Mouse (Mus musculus): ENCODE data around the gene H3f3a. TPM values are rescaled to one million over a fixed set of nuclear protein-coding genes. Genes with fewer than 3 reads are reported as not detected.

H3f3a gene
- polyA plus RNA-seq, 1 experiment = 597 TPM

GRCm38 (mm10) chr1:180810976-180811375 lies 2.8 kb downstream of the H3f3a start:
- Histone ChIP-seq H3K4me3 (peak overlapping the region; percentile 96), H3ac (ENCODE audit: control insufficient read depth, insufficient read length) (no peak overlapping the region), H3K36me3 (ENCODE audit: control insufficient read depth, insufficient read depth) (peaks cover 46% of the 10 kb centered on the region), H3K79me2 (ENCODE audit: control insufficient read depth, insufficient read depth) (peaks cover 61% of the 10 kb centered on the region), H3K27me3 (ENCODE audit: control insufficient read depth, insufficient read depth, insufficient read length) (no peaks in the 10 kb centered on the region), H3K4me2 (ENCODE audit: low read depth) (peak overlapping the region; percentile 92)
- TF ChIP-seq MYOG (IDR thresholded peaks at IDR 0.05; ENCODE audit: control insufficient read depth in 1 of 3, insufficient read depth in 1 of 3, insufficient read length in 2 of 3, low read depth in 2 of 3) (no peak), TCF3 (IDR thresholded peaks at IDR 0.05; ENCODE audit: insufficient read length, low read depth) (no peak), POLR2AphosphoS2 (IDR thresholded peaks at IDR 0.05; ENCODE audit: insufficient read length, low read depth) (no peak), TCF12 (IDR thresholded peaks at IDR 0.05; ENCODE audit: insufficient read depth, poor library complexity, severe bottlenecking) (no peak), USF1 (IDR thresholded peaks at IDR 0.05; ENCODE audit: low read depth) (no peak), MYOD1 (IDR thresholded peaks at IDR 0.05; ENCODE audit: control insufficient read depth in 1 of 3, insufficient read length in 2 of 3, low read depth in 2 of 3) (no peak), CEBPB (IDR thresholded peaks at IDR 0.05; ENCODE audit: insufficient read depth, poor library complexity, severe bottlenecking) (no peak), SRF (IDR thresholded peaks at IDR 0.05; ENCODE audit: control insufficient read depth, insufficient read length, low read depth) (no peak), MAX (IDR thresholded peaks at IDR 0.05; ENCODE audit: low read depth) (no peak), POLR2A (IDR thresholded peaks at IDR 0.05; ENCODE audit: insufficient read length, low read depth) (no peak), E2F4 (IDR thresholded peaks at IDR 0.05; ENCODE audit: insufficient read depth) (no peak), REST (IDR thresholded peaks at IDR 0.05; ENCODE audit: insufficient read depth, insufficient read length) (no peak)

DNA sequence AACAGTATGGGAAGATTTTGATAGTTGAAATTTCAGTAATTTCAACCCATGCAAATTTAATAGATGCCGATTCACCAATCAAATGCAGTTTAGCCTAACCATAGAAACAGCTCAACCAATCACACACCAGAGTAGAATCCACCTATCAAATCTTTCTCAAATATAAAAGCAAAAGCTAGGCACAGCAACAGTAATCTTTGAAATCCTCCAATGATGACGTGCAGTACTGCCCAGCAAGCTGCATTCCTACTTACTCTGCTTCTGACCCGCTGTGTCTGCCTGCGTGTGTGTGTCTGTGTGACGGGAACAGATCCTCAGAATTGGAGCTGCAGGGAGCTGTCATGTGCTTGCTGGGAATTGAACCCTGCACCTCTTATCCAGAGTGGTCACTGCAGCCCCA lies 4.9 kb downstream of the H3f3a start:
- TF ChIP-seq REST (IDR thresholded peaks at IDR 0.05; ENCODE audit: insufficient read depth, insufficient read length) = no peak
- no peak for TF ChIP-seq SRF (IDR thresholded peaks at IDR 0.05; ENCODE audit: control insufficient read depth, insufficient read length, low read depth)
- TF ChIP-seq E2F4 (IDR thresholded peaks at IDR 0.05; ENCODE audit: insufficient read depth) = no peak
- TF ChIP-seq MYOG (IDR thresholded peaks at IDR 0.05; ENCODE audit: control insufficient read depth in 1 of 3, insufficient read depth in 1 of 3, insufficient read length in 2 of 3, low read depth in 2 of 3) = no peak
- no peak for TF ChIP-seq TCF12 (IDR thresholded peaks at IDR 0.05; ENCODE audit: insufficient read depth, poor library complexity, severe bottlenecking)
- no peak for TF ChIP-seq TCF3 (IDR thresholded peaks at IDR 0.05; ENCODE audit: insufficient read length, low read depth)
- TF ChIP-seq USF1 (IDR thresholded peaks at IDR 0.05; ENCODE audit: low read depth) = no peak
- TF ChIP-seq CEBPB (IDR thresholded peaks at IDR 0.05; ENCODE audit: insufficient read depth, poor library complexity, severe bottlenecking) = no peak
- peak; percentile 43 for TF ChIP-seq POLR2AphosphoS2 (IDR thresholded peaks at IDR 0.05; ENCODE audit: insufficient read length, low read depth)
- Histone ChIP-seq H3K79me2 (ENCODE audit: control insufficient read depth, insufficient read depth) (peaks cover 67% of the 10 kb centered on the region), H3K4me2 (ENCODE audit: low read depth) (no peak overlapping the region), H3ac (ENCODE audit: control insufficient read depth, insufficient read length) (no peak overlapping the region), H3K27me3 (ENCODE audit: control insufficient read depth, insufficient read depth, insufficient read length) (no peaks in the 10 kb centered on the region), H3K36me3 (ENCODE audit: control insufficient read depth, insufficient read depth) (peaks cover 68% of the 10 kb centered on the region), H3K4me3 (no peak overlapping the region)

DNA sequence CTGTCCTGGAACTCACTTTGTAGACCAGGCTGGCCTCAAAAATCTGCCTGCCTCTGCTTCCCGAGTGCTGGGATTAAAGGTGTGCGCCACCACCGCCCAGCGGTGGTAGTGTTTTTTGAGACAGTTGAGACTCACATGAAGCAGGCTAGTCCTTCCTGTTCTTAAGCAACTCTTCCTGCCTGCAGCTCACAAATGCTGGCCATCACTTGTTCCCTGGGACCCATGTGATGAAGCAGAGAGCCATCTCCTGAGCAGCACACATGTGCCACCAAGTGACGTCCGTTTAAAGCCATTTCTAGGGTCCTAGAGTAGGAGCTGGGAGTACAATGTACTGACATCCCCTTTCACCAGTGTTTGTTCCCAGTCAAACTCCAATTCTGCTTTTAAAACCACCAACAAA lies 9.9 kb downstream of the H3f3a start:
- H3ac ChIP-seq (ENCODE audit: control insufficient read depth, insufficient read length) = no peak overlapping the region
- TF ChIP-seq SRF (IDR thresholded peaks at IDR 0.05; ENCODE audit: control insufficient read depth, insufficient read length, low read depth) (no peak), CEBPB (IDR thresholded peaks at IDR 0.05; ENCODE audit: insufficient read depth, poor library complexity, severe bottlenecking) (no peak), REST (IDR thresholded peaks at IDR 0.05; ENCODE audit: insufficient read depth, insufficient read length) (no peak), MAX (IDR thresholded peaks at IDR 0.05; ENCODE audit: low read depth) (no peak), USF1 (IDR thresholded peaks at IDR 0.05; ENCODE audit: low read depth) (no peak), POLR2A (IDR thresholded peaks at IDR 0.05; ENCODE audit: insufficient read length, low read depth) (no peak)
- H3K4me3 ChIP-seq = no peak overlapping the region
- H3K36me3 ChIP-seq (ENCODE audit: control insufficient read depth, insufficient read depth) = peaks cover 73% of the 10 kb centered on the region
- H3K79me2 ChIP-seq (ENCODE audit: control insufficient read depth, insufficient read depth) = peaks cover 27% of the 10 kb centered on the region
- no peak overlapping the region for H3K4me2 ChIP-seq (ENCODE audit: low read depth)
- H3K27me3 ChIP-seq (ENCODE audit: control insufficient read depth, insufficient read depth, insufficient read length) = no peaks in the 10 kb centered on the region

DNA sequence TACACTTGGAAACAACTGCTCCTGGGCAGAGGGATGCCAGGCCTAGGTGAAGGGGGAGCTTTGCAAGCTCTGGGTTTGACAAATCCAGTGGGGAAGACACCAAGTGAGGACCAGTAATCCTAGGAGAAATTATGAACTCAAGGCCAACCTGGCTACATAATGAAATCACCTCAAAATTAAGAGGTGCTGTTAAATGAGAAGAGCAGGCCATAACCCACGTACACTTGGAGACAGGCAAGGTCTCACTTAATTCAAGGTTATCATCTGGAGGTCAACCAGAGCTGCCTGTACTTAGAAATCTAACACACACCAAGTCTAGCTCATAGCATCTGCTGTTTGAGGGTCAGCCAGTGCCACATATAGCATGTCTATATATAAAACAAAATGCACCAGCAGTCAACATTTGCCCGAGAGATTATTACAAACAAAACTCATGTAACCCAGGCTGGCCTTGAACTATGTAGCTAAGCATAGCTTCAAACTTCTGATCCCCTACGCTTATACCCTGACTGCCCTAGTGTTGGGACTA lies 12.2 kb downstream of the H3f3a start:
- Histone ChIP-seq H3K36me3 (ENCODE audit: control insufficient read depth, insufficient read depth) (peaks cover 50% of the 10 kb centered on the region), H3K27me3 (ENCODE audit: control insufficient read depth, insufficient read depth, insufficient read length) (no peaks in the 10 kb centered on the region), H3K79me2 (ENCODE audit: control insufficient read depth, insufficient read depth) (peaks cover 9% of the 10 kb centered on the region), H3ac (ENCODE audit: control insufficient read depth, insufficient read length) (no peak overlapping the region), H3K4me2 (ENCODE audit: low read depth) (no peak overlapping the region), H3K4me3 (no peak overlapping the region)
- no peak for TF ChIP-seq MAX (IDR thresholded peaks at IDR 0.05; ENCODE audit: low read depth)
- TF ChIP-seq MYOG (IDR thresholded peaks at IDR 0.05; ENCODE audit: control insufficient read depth in 1 of 3, insufficient read depth in 1 of 3, insufficient read length in 2 of 3, low read depth in 2 of 3) = no peak
- TF ChIP-seq TCF12 (IDR thresholded peaks at IDR 0.05; ENCODE audit: insufficient read depth, poor library complexity, severe bottlenecking) = no peak
- TF ChIP-seq USF1 (IDR thresholded peaks at IDR 0.05; ENCODE audit: low read depth) = no peak
- TF ChIP-seq TCF3 (IDR thresholded peaks at IDR 0.05; ENCODE audit: insufficient read length, low read depth) = no peak
- TF ChIP-seq CEBPB (IDR thresholded peaks at IDR 0.05; ENCODE audit: insufficient read depth, poor library complexity, severe bottlenecking) = no peak
- TF ChIP-seq POLR2A (IDR thresholded peaks at IDR 0.05; ENCODE audit: insufficient read length, low read depth) = no peak
- TF ChIP-seq MYOD1 (IDR thresholded peaks at IDR 0.05; ENCODE audit: control insufficient read depth in 1 of 3, insufficient read length in 2 of 3, low read depth in 2 of 3) = no peak
- TF ChIP-seq SRF (IDR thresholded peaks at IDR 0.05; ENCODE audit: control insufficient read depth, insufficient read length, low read depth) = no peak
- no peak for TF ChIP-seq E2F4 (IDR thresholded peaks at IDR 0.05; ENCODE audit: insufficient read depth)
- no peak for TF ChIP-seq POLR2AphosphoS2 (IDR thresholded peaks at IDR 0.05; ENCODE audit: insufficient read length, low read depth)
- TF ChIP-seq REST (IDR thresholded peaks at IDR 0.05; ENCODE audit: insufficient read depth, insufficient read length) = no peak

DNA sequence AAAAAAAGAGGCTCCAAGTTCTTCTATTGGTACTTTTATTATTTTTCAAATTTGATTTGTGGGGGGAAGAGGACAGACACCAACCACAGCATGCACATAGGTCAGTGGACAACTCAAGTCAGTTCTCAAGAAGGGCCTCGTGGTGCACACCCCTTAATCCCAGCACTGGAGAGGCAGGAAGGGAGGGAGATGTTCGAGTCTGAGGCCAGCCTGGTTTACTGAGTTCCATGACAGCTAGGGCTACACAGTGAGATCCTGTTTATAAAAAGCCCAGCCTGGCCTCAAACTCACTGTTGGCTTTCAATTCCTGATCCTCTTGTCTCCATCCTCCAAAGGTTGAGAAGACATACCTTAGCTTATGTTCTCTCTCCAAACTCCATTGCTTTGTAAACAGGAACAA lies 12.9 kb downstream of the H3f3a start:
- peaks cover 43% of the 10 kb centered on the region for H3K36me3 ChIP-seq (ENCODE audit: control insufficient read depth, insufficient read depth)
- no peak overlapping the region for H3K4me2 ChIP-seq (ENCODE audit: low read depth)
- H3K79me2 ChIP-seq (ENCODE audit: control insufficient read depth, insufficient read depth) = peaks cover 6% of the 10 kb centered on the region
- no peak overlapping the region for H3K4me3 ChIP-seq
- peak; percentile 70 for TF ChIP-seq POLR2AphosphoS2 (IDR thresholded peaks at IDR 0.05; ENCODE audit: insufficient read length, low read depth)
- TF ChIP-seq E2F4 (IDR thresholded peaks at IDR 0.05; ENCODE audit: insufficient read depth) = no peak
- H3ac ChIP-seq (ENCODE audit: control insufficient read depth, insufficient read length) = no peak overlapping the region
- H3K27me3 ChIP-seq (ENCODE audit: control insufficient read depth, insufficient read depth, insufficient read length) = no peaks in the 10 kb centered on the region

Measured in myocyte (in vitro differentiated cells).